Mouse (Mus musculus): Measurements from ENCODE around the gene Cit.

DNA sequence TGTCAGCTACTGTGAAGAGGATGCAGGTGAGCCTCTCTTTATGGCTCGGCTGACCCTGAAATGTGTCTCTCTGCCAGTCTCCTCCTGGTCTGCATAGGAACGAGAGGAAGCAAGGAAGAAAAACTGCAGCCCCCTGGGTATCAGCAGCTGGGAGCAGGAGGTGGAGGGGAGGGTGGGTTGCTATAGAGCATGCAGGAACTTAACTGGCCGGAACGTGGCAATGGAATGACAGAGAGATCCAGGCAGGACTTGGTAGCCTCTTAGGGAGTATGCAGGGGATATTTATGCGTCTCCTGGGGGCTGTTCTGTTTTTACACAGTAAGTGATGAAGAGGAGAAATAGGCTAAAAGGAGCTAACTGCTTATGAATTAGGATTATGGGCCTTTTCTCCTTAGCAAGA lies 48.7 kb downstream of the Cit start:
- TF ChIP-seq CTCF (IDR thresholded peaks at IDR 0.05; ENCODE audit: low read depth, low read length) (no peak), POLR2A (IDR thresholded peaks at IDR 0.05; ENCODE audit: extremely low read depth, insufficient read depth, low read length) (no peak)
